Mouse (Mus musculus) intestine, embryonic 15.5 days (tissue): ENCODE measurements at regions not wholly inside any gene's neighbourhood (a gene's known extent, or its start where the extent isn't known, plus 50 kb on each side); places are given as distances from the start of the nearest gene placed in this dataset.
A peak's percentile ranks its signal among the peaks of the same experiment; 100 is the strongest.

Source experiments
- ATAC-seq: fragments of 200-750 bp; cut with Nextera tagmentation; 2 replicates; pipeline ENCODE4 v1.8.0; 2017; ENCODE audit warnings: moderate TSS enrichment, moderate library complexity
- H3K27ac ChIP-seq: fragments of 300-500 bp; sonication (generic); 2 replicates; pipeline ENCODE4 v1.5.1; 2015; ENCODE audit warnings: mild to moderate bottlenecking, inconsistent platforms
- H3K27me3 ChIP-seq: fragments of 300-500 bp; sonication (generic); replicated peaks from 2 replicates; pipeline ENCODE4 v1.6.1; 2015; ENCODE audit warnings: inconsistent platforms
- H3K36me3 ChIP-seq: fragments of 300-500 bp; sonication (generic); 2 replicates; pipeline ENCODE4 v1.6.1; 2015; ENCODE audit warnings: inconsistent platforms
- H3K4me1 ChIP-seq: fragments of 300-500 bp; sonication (generic); replicated peaks from 2 replicates; pipeline ENCODE4 v1.6.1; 2015; ENCODE audit warnings: inconsistent platforms
- H3K4me2 ChIP-seq: fragments of 300-500 bp; sonication (generic); replicated peaks from 2 replicates; pipeline ENCODE4 v1.6.1; 2015; ENCODE audit warnings: mild to moderate bottlenecking, inconsistent platforms
- H3K4me3 ChIP-seq: fragments of 300-500 bp; sonication (generic); replicated peaks from 2 replicates; pipeline ENCODE4 v1.5.1; 2015; ENCODE audit warnings: inconsistent platforms
- H3K9ac ChIP-seq: fragments of 300-500 bp; sonication (generic); 2 replicates; pipeline ENCODE4 v1.6.1; 2015; ENCODE audit warnings: inconsistent platforms
- H3K9me3 ChIP-seq: fragments of 300-500 bp; sonication (generic); 2 replicates; pipeline ENCODE4 v1.6.1; 2016; ENCODE audit warnings: inconsistent platforms
- WGBS: fragments of 180-500 bp; shearing (Covaris S2); methylation state at CpG from one replicate; pipeline ENCODE4 v1.1.7; 2015; 5-methylcytosine and 5-hydroxymethylcytosine counted together

DNA sequence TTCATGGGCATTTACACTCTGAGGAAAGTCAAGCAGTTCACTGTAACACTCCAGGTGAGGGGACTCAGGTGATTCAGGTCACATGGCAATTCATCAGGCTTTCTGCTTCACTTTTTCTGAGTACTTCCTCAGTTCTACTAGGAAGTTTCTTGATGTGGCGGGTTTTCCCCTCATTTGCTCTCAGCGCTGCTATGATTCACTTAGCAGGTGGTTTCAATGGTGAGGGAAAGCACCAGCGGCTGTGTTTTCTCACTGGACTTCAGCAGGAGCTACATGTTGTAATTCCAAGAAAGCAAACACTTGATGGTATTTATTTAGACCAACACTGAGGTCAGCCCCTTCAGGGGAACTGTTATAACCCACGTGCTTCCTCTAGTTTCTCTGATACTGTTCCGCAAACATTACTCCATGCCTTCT is 229.4 kb downstream of the Gm7489 start:
- Histone ChIP-seq H3K9me3 (no peaks in the 10 kb centered on the region), H3K27me3 (no peaks in the 10 kb centered on the region), H3K27ac (no peak overlapping the region), H3K4me3 (no peak overlapping the region), H3K4me2 (no peak overlapping the region), H3K4me1 (no peaks in the 10 kb centered on the region), H3K36me3 (no peaks in the 10 kb centered on the region), H3K9ac (no peak overlapping the region)
- ATAC-seq = peak; percentile 89
- WGBS = 45% methylated on average over 5 of the region's 5 CpGs

DNA sequence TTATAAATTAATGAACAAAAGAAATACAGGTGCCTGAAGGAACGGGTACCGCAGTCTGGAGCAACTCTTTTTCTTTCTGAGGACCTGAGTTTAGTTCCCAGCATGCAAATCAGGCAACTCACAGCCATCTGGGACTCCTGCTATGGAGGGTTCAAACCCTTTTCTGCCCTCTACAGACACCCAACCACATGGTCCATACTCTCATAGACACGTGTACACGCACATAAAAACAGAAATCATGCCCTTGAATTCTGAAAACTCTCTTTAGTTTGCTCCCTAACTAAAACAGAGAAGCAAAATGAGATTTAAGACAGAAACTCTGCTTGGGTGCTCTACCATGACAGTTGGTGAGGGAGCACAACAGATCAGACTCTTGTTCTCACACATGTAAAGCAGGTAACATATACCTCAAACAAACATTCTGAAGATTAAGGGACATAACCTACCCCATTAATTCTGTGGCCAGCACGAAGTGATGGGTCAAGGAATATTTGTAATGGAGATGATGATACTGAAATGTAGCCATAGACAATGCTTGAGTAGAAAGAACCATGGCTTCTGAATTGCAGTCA is 233.3 kb downstream of the Gm7489 start:
- H3K4me2 ChIP-seq = no peak overlapping the region
- no peak overlapping the region for H3K9ac ChIP-seq
- H3K27me3 ChIP-seq = no peaks in the 10 kb centered on the region
- no peak overlapping the region for H3K27ac ChIP-seq
- 86% methylated on average over 5 of the region's 5 CpGs for whole genome bisulfite sequencing
- no peaks in the 10 kb centered on the region for H3K4me1 ChIP-seq
- no peak overlapping the region for H3K4me3 ChIP-seq
- ATAC-seq = no peak
- H3K36me3 ChIP-seq = no peaks in the 10 kb centered on the region
- H3K9me3 ChIP-seq = no peaks in the 10 kb centered on the region

DNA sequence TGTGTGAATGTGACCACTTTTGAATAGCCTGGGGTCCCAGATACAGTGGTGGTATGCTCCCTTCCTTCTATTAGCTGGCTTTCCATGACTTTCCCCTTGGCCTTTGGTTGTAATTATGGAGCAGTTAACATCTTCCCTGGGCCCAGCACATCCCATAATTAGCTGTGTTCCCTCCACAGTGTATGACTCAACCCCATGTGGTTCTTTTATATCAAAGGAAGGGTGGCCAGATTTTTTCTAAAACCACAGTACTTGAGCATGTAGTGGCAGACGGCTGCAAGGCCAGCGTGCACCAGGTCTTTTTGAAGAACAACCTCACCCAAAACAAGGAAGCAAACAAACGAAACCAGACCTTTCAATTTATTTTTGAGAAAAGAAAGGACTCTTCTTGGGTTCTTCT is 235.8 kb downstream of the Gm7489 start:
- no peaks in the 10 kb centered on the region for H3K4me1 ChIP-seq
- no peaks in the 10 kb centered on the region for H3K9me3 ChIP-seq
- no peaks in the 10 kb centered on the region for H3K27me3 ChIP-seq
- H3K27ac ChIP-seq = no peak overlapping the region
- H3K4me3 ChIP-seq = no peak overlapping the region
- no peak overlapping the region for H3K4me2 ChIP-seq
- no peak overlapping the region for H3K9ac ChIP-seq
- 85% methylated on average over 3 of the region's 3 CpGs for WGBS
- no peaks in the 10 kb centered on the region for H3K36me3 ChIP-seq
- no peak for ATAC-seq

DNA sequence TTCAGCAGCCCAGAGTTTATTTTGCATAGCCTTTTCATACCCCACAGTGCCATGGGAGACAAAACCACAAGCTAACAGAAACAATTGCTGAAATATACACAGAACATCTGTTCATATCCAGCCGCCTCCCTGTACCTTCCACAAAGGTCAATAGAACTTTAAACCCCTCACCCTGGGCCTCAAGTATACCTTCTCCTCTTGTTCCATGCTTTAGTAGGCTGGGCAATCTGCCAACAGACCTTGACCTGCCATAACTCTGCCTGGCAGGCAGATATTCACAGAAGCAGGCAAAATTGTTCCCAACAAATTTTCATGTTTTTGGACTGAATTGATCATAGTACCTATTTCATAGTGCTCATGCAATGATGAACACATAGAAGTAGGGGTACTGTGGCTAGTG is 279.6 kb downstream of the Gm7489 start:
- Histone ChIP-seq H3K4me1 (no peaks in the 10 kb centered on the region), H3K9me3 (no peaks in the 10 kb centered on the region), H3K9ac (no peak overlapping the region), H3K27me3 (no peaks in the 10 kb centered on the region), H3K4me3 (no peak overlapping the region), H3K36me3 (no peaks in the 10 kb centered on the region), H3K27ac (no peak overlapping the region), H3K4me2 (no peak overlapping the region)
- peak; percentile 92 for ATAC-seq
- WGBS = 14% methylated on average over 1 of the region's 1 CpGs

DNA sequence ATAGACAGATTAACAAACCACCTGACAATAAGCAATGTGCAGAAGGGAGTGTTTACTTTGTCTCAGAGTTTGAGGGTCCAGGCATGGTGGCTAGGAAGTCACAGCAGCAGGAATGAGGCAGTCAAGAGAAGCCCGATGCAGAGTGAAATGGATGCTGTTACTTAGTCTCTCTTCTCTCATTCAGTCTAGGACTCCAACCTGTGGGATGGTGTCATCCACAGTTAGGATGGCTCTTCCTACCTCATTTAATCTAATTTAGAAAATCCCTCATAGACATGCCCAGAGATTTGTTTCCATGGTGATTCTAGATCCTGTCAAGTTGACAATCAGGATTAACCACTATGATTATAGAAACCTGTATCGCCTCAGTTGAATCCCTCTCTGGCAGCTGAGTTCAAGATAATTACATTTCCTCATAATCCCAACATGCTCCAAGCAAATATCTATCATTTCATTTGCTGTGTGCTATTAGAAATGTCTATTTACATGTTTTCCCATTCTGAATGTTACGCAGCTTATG is 283.2 kb downstream of the Gm7489 start:
- no peaks in the 10 kb centered on the region for H3K9me3 ChIP-seq
- no peaks in the 10 kb centered on the region for H3K27me3 ChIP-seq
- H3K9ac ChIP-seq = no peak overlapping the region
- no peaks in the 10 kb centered on the region for H3K36me3 ChIP-seq
- 84% methylated on average over 3 of the region's 3 CpGs for WGBS
- H3K4me2 ChIP-seq = no peak overlapping the region
- no peak for ATAC-seq
- H3K4me1 ChIP-seq = no peaks in the 10 kb centered on the region
- H3K4me3 ChIP-seq = no peak overlapping the region
- no peak overlapping the region for H3K27ac ChIP-seq

DNA sequence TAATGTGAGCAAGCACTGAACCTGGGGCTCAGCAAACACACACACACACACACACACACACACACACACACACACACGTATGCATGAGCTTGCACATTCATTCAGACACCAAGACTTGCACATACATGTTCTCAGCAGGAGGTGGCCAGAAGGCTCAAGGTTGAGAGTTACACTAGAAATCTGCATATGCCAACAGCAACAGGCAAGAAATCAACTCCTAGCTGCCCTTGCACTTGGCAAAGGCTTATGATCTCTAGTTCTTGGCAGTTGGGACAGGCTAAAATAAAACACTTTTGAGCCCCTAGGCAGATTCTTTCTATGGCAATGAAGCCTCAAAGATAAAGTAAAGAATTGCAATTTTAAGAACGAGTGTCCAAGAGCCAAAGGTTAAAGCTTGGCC is 292.5 kb downstream of the Gm7489 start:
- 84% methylated on average over 2 of the region's 2 CpGs for WGBS
- H3K36me3 ChIP-seq = no peaks in the 10 kb centered on the region

DNA sequence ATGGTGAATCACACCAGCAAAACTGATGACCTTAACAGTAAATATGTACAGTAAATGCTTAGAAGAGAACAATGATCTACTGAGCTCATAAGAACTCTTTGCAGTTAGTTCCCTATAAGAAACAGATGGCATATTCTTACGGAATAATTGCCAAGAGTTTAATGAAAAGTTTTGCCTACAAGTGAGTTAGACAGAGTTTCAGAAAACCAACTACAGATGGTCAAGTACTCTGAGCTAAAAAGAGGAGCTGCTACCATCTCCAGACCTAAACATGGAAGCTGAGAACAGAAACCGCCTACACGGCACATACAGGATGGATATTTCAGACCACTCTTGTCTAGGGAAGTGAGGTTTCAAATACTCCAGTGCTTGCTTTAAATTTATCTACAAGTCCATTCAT is 293.1 kb downstream of the Gm7489 start:
- 89% methylated on average over 3 of the region's 3 CpGs for WGBS
- no peaks in the 10 kb centered on the region for H3K27me3 ChIP-seq

More for the DNA sequence above, 292.5 kb downstream of the Gm7489 start:
- H3K4me2 ChIP-seq = no peak overlapping the region
- no peaks in the 10 kb centered on the region for H3K4me1 ChIP-seq
- no peak overlapping the region for H3K9ac ChIP-seq
- H3K4me3 ChIP-seq = no peak overlapping the region
- no peak for ATAC-seq
- H3K9me3 ChIP-seq = no peaks in the 10 kb centered on the region
- H3K27ac ChIP-seq = no peak overlapping the region
- H3K27me3 ChIP-seq = no peaks in the 10 kb centered on the region

More for the DNA sequence above, 293.1 kb downstream of the Gm7489 start:
- H3K36me3 ChIP-seq = no peaks in the 10 kb centered on the region
- no peaks in the 10 kb centered on the region for H3K9me3 ChIP-seq
- H3K27ac ChIP-seq = no peak overlapping the region
- no peak overlapping the region for H3K9ac ChIP-seq
- no peaks in the 10 kb centered on the region for H3K4me1 ChIP-seq
- no peak overlapping the region for H3K4me3 ChIP-seq
- no peak overlapping the region for H3K4me2 ChIP-seq
- no peak for ATAC-seq
